Mouse (Mus musculus): ENCODE data around the gene Pak3. TPM values are rescaled to one million over a fixed set of nuclear protein-coding genes. Genes with fewer than 3 reads are reported as not detected.
A peak's percentile ranks its signal among the peaks of the same experiment; 100 is the strongest.

The Pak3 gene
- polyA plus RNA-seq, 1 experiment from 2014 or later, result 24.3 TPM

GRCm38 (mm10) chrX:143678566-143678965 is 160.2 kb downstream of the Pak3 start:
- H3K4me3 ChIP-seq (ENCODE audit: low read depth, low read length), result no peak overlapping the region
- H3K9ac ChIP-seq (ENCODE audit: low read depth, low read length), result no peak overlapping the region
- no peak for DNase-seq (ENCODE audit: low spot score)
- H3K9me3 ChIP-seq (ENCODE audit: control insufficient read depth, low read length), result no peaks in the 10 kb centered on the region
- H3K27ac ChIP-seq (replicated peaks; ENCODE audit: low read depth, low read length), result no peak overlapping the region
- H3K4me2 ChIP-seq (ENCODE audit: low read depth, low read length), result no peak overlapping the region
- WGBS, result 74% methylated on average over 2 of the region's 2 CpGs
- H3K27me3 ChIP-seq (replicated peaks; ENCODE audit: control insufficient read depth, insufficient read depth, low read length), result no peaks in the 10 kb centered on the region
- no peaks in the 10 kb centered on the region for H3K36me3 ChIP-seq (ENCODE audit: control insufficient read depth, insufficient read depth, low read length)
- H3K4me1 ChIP-seq (ENCODE audit: control insufficient read depth, insufficient read depth, low read length), result no peaks in the 10 kb centered on the region
- no peak for ATAC-seq (ENCODE audit: low read depth)

GRCm38 (mm10) chrX:143722250-143722649 is 203.9 kb downstream of the Pak3 start:
- no peaks in the 10 kb centered on the region for H3K36me3 ChIP-seq (ENCODE audit: control insufficient read depth, insufficient read depth, low read length)
- no peaks in the 10 kb centered on the region for H3K4me1 ChIP-seq (ENCODE audit: control insufficient read depth, insufficient read depth, low read length)
- H3K9ac ChIP-seq (ENCODE audit: low read depth, low read length), result no peak overlapping the region
- no peak overlapping the region for H3K4me3 ChIP-seq (ENCODE audit: low read depth, low read length)
- 86% methylated on average over 1 of the region's 1 CpGs for WGBS
- H3K27me3 ChIP-seq (replicated peaks; ENCODE audit: control insufficient read depth, insufficient read depth, low read length), result no peaks in the 10 kb centered on the region
- H3K9me3 ChIP-seq (ENCODE audit: control insufficient read depth, low read length), result no peaks in the 10 kb centered on the region
- no peak overlapping the region for H3K27ac ChIP-seq (replicated peaks; ENCODE audit: low read depth, low read length)
- DNase-seq (ENCODE audit: low spot score) (no peak), ATAC-seq (ENCODE audit: low read depth) (no peak)
- H3K4me2 ChIP-seq (ENCODE audit: low read depth, low read length), result no peak overlapping the region

GRCm38 (mm10) chrX:143725411-143725810 is 207.0 kb downstream of the Pak3 start:
- no peak overlapping the region for H3K9ac ChIP-seq (ENCODE audit: low read depth, low read length)
- H3K27ac ChIP-seq (replicated peaks; ENCODE audit: low read depth, low read length), result no peak overlapping the region
- 92% methylated on average over 3 of the region's 3 CpGs for WGBS
- no peak overlapping the region for H3K4me2 ChIP-seq (ENCODE audit: low read depth, low read length)
- no peaks in the 10 kb centered on the region for H3K4me1 ChIP-seq (ENCODE audit: control insufficient read depth, insufficient read depth, low read length)
- no peaks in the 10 kb centered on the region for H3K9me3 ChIP-seq (ENCODE audit: control insufficient read depth, low read length)
- ATAC-seq (ENCODE audit: low read depth) (no peak), DNase-seq (ENCODE audit: low spot score) (no peak)
- no peak overlapping the region for H3K4me3 ChIP-seq (ENCODE audit: low read depth, low read length)
- no peaks in the 10 kb centered on the region for H3K27me3 ChIP-seq (replicated peaks; ENCODE audit: control insufficient read depth, insufficient read depth, low read length)
- no peaks in the 10 kb centered on the region for H3K36me3 ChIP-seq (ENCODE audit: control insufficient read depth, insufficient read depth, low read length)

GRCm38 (mm10) chrX:143736035-143736434 is 217.6 kb downstream of the Pak3 start:
- Histone ChIP-seq H3K27me3 (replicated peaks; ENCODE audit: control insufficient read depth, insufficient read depth, low read length) (no peaks in the 10 kb centered on the region; the same call in none of the 2 replicates), H3K36me3 (ENCODE audit: control insufficient read depth, insufficient read depth, low read length) (no peaks in the 10 kb centered on the region), H3K9me3 (ENCODE audit: control insufficient read depth, low read length) (no peaks in the 10 kb centered on the region), H3K4me3 (ENCODE audit: low read depth, low read length) (no peak overlapping the region), H3K27ac (replicated peaks; ENCODE audit: low read depth, low read length) (no peak overlapping the region), H3K4me2 (ENCODE audit: low read depth, low read length) (no peak overlapping the region), H3K9ac (ENCODE audit: low read depth, low read length) (no peak overlapping the region), H3K4me1 (ENCODE audit: control insufficient read depth, insufficient read depth, low read length) (no peaks in the 10 kb centered on the region)
- DNase-seq (ENCODE audit: low spot score) (peak; percentile 5), ATAC-seq (ENCODE audit: low read depth) (no peak)
- 37% methylated on average over 4 of the region's 4 CpGs for WGBS

GRCm38 (mm10) chrX:143739171-143739570 is 220.8 kb downstream of the Pak3 start:
- Histone ChIP-seq H3K36me3 (ENCODE audit: control insufficient read depth, insufficient read depth, low read length) (no peaks in the 10 kb centered on the region), H3K9me3 (ENCODE audit: control insufficient read depth, low read length) (no peaks in the 10 kb centered on the region), H3K4me2 (ENCODE audit: low read depth, low read length) (no peak overlapping the region), H3K27ac (replicated peaks; ENCODE audit: low read depth, low read length) (no peak overlapping the region), H3K4me3 (ENCODE audit: low read depth, low read length) (no peak overlapping the region), H3K9ac (ENCODE audit: low read depth, low read length) (no peak overlapping the region), H3K4me1 (ENCODE audit: control insufficient read depth, insufficient read depth, low read length) (no peaks in the 10 kb centered on the region), H3K27me3 (replicated peaks; ENCODE audit: control insufficient read depth, insufficient read depth, low read length) (no peaks in the 10 kb centered on the region; the same call in none of the 2 replicates)
- WGBS, result 23% methylated on average over 2 of the region's 2 CpGs
- ATAC-seq (ENCODE audit: low read depth), result peak; percentile 53; the same call in 1 of the 2 replicates
- peak; percentile 47 for DNase-seq (ENCODE audit: low spot score)

- H3K27ac ChIP-seq (replicated peaks; ENCODE audit: low read depth, low read length), result no peak overlapping the region
- H3K9ac ChIP-seq (ENCODE audit: low read depth, low read length), result no peak overlapping the region
- peak; percentile 59 for DNase-seq (ENCODE audit: low spot score)
- no peak for ATAC-seq (ENCODE audit: low read depth)
- no peaks in the 10 kb centered on the region for H3K9me3 ChIP-seq (ENCODE audit: control insufficient read depth, low read length)
- H3K4me3 ChIP-seq (ENCODE audit: low read depth, low read length), result no peak overlapping the region
- WGBS, result 54% methylated on average over 3 of the region's 3 CpGs
- 0 out of 2 replicates have a peak, but pooled peaks cover 5% of the 10 kb centered on the region for H3K27me3 ChIP-seq (replicated peaks; ENCODE audit: control insufficient read depth, insufficient read depth, low read length)
- H3K4me1 ChIP-seq (ENCODE audit: control insufficient read depth, insufficient read depth, low read length), result no peaks in the 10 kb centered on the region
- H3K36me3 ChIP-seq (ENCODE audit: control insufficient read depth, insufficient read depth, low read length), result no peaks in the 10 kb centered on the region
- no peak overlapping the region for H3K4me2 ChIP-seq (ENCODE audit: low read depth, low read length)
Measured at GRCm38 (mm10) chrX:143762556-143762955, 244.2 kb downstream of the Pak3 start.

GRCm38 (mm10) chrX:143815948-143816347 is 297.6 kb downstream of the Pak3 start:
- 84% methylated on average over 1 of the region's 1 CpGs for WGBS
- Histone ChIP-seq H3K4me3 (ENCODE audit: low read depth, low read length) (no peak overlapping the region), H3K27me3 (replicated peaks; ENCODE audit: control insufficient read depth, insufficient read depth, low read length) (no peaks in the 10 kb centered on the region; the same call in 1 of the 2 replicates), H3K4me1 (ENCODE audit: control insufficient read depth, insufficient read depth, low read length) (no peaks in the 10 kb centered on the region), H3K36me3 (ENCODE audit: control insufficient read depth, insufficient read depth, low read length) (peaks cover 16% of the 10 kb centered on the region), H3K9me3 (ENCODE audit: control insufficient read depth, low read length) (peaks cover 8% of the 10 kb centered on the region; the same call in 1 of the 2 replicates), H3K27ac (replicated peaks; ENCODE audit: low read depth, low read length) (no peak overlapping the region), H3K9ac (ENCODE audit: low read depth, low read length) (no peak overlapping the region), H3K4me2 (ENCODE audit: low read depth, low read length) (no peak overlapping the region)
- ATAC-seq (ENCODE audit: low read depth) (no peak), DNase-seq (ENCODE audit: low spot score) (no peak)

GRCm38 (mm10) chrX:143818961-143819360 is 300.6 kb downstream of the Pak3 start:
- Histone ChIP-seq H3K4me3 (ENCODE audit: low read depth, low read length) (no peak overlapping the region), H3K9me3 (ENCODE audit: control insufficient read depth, low read length) (no peaks in the 10 kb centered on the region), H3K4me2 (ENCODE audit: low read depth, low read length) (no peak overlapping the region), H3K27ac (replicated peaks; ENCODE audit: low read depth, low read length) (no peak overlapping the region), H3K27me3 (replicated peaks; ENCODE audit: control insufficient read depth, insufficient read depth, low read length) (no peaks in the 10 kb centered on the region; the same call in 1 of the 2 replicates), H3K4me1 (ENCODE audit: control insufficient read depth, insufficient read depth, low read length) (no peaks in the 10 kb centered on the region), H3K36me3 (ENCODE audit: control insufficient read depth, insufficient read depth, low read length) (peaks cover 7% of the 10 kb centered on the region; the same call in 1 of the 2 replicates), H3K9ac (ENCODE audit: low read depth, low read length) (no peak overlapping the region)
- WGBS, result 95% methylated on average over 2 of the region's 2 CpGs
- DNase-seq (ENCODE audit: low spot score), result no peak
- no peak for ATAC-seq (ENCODE audit: low read depth)

- Histone ChIP-seq H3K9me3 (ENCODE audit: control insufficient read depth, low read length) (no peaks in the 10 kb centered on the region), H3K9ac (ENCODE audit: low read depth, low read length) (peak overlapping the region; percentile 65), H3K27me3 (replicated peaks; ENCODE audit: control insufficient read depth, insufficient read depth, low read length) (peaks cover 3% of the 10 kb centered on the region; the same call in 1 of the 2 replicates), H3K36me3 (ENCODE audit: control insufficient read depth, insufficient read depth, low read length) (no peaks in the 10 kb centered on the region), H3K4me2 (ENCODE audit: low read depth, low read length) (peak overlapping the region; percentile 50), H3K4me3 (ENCODE audit: low read depth, low read length) (peak overlapping the region; percentile 46), H3K27ac (replicated peaks; ENCODE audit: low read depth, low read length) (peak overlapping the region; percentile 79), H3K4me1 (ENCODE audit: control insufficient read depth, insufficient read depth, low read length) (no peaks in the 10 kb centered on the region)
- ATAC-seq (ENCODE audit: low read depth) (0 out of 2 replicates have a peak, but pooled peaks have one; percentile 42), DNase-seq (ENCODE audit: low spot score) (no peak)
- WGBS, result 38% methylated on average over 4 of the region's 4 CpGs
Measured at GRCm38 (mm10) chrX:143826521-143826920, 308.1 kb downstream of the Pak3 start.
